Mouse (Mus musculus) lung, postnatal 0 days (tissue): ENCODE results near the gene Krt33b.

Experiments used
- CTCF ChIP-seq: IDR thresholded peaks from 2 replicates; pipeline ENCODE4 v1.5.1; 2016; ENCODE audit warnings: antibody characterized with exemption, mild to moderate bottlenecking
- EP300 ChIP-seq: IDR thresholded peaks from 2 replicates; pipeline ENCODE4 v1.6.1; 2016; ENCODE audit warnings: antibody characterized with exemption, mild to moderate bottlenecking, control low read depth

GRCm38 (mm10) chr11:99985291-99986092 lies 44.2 kb downstream of the Krt33b start:
- TF ChIP-seq CTCF: no peak
- no peak for TF ChIP-seq EP300
